10 mouse cellular contexts compared by ENCODE assay signal in genomic region chr11:25855794-25856193, GRCm38 (mm10).
A peak's percentile ranks its signal among the peaks of the same experiment; 100 is the strongest.
DNase-seq lines count a peak whose midpoint lies in the region; ATAC-seq lines count a peak whose summit lies in the region.
"Had no signal": no experiment of that assay in that cellular context is flagged by ENCODE, and none has a peak within 500 bp of the region (broad histone marks: within the 10 kb centered on the region; RNA-seq: fewer than 3 reads in every experiment).

No protein-coding gene starts in this region.

- peaks cover 5% of the 10 kb centered on the region; the same call in 1 of the 2 replicates for H3K4me1 ChIP-seq in neural tube, embryonic 11.5 days (ENCODE audit: control insufficient read depth, insufficient read depth, low read length)
- peaks cover 38% of the 10 kb centered on the region for H3K4me1 ChIP-seq in midbrain, embryonic 12.5 days
- H3K4me1 ChIP-seq: megakaryocyte, embryonic 14.5 days had no signal

- intact Hi-C loops in gastrocnemius, postnatal 36 days (cut with DNase I): no loop called here

- no peaks in the 10 kb centered on the region for H3K9me3 ChIP-seq in neural tube, embryonic 11.5 days (ENCODE audit: control insufficient read depth, low read length)
- no peaks in the 10 kb centered on the region for H3K9me3 ChIP-seq in midbrain, embryonic 12.5 days
- H3K9me3 ChIP-seq: megakaryocyte, embryonic 14.5 days had no signal

- DNase-seq in cerebellum, postnatal 10 days: peak; percentile 34 to 39
- DNase-seq in cerebellum, postnatal 36 days: no peak
- peak; percentile 20 for DNase-seq in neural tube, embryonic 11.5 days (ENCODE audit: low spot score)
- DNase-seq in neural tube, embryonic 10.5 days (ENCODE audit: extremely low spot score, low spot score): no peak
- DNase-seq in gastrocnemius, postnatal 36 days: no peak
- DNase-seq in layer of hippocampus, adult 9-11 months: no peak
- no peak for DNase-seq in lung, adult 18-20 months
- DNase-seq: adrenal gland, postnatal 36 days had no signal

- no peak overlapping the region for H3K4me3 ChIP-seq in neural tube, embryonic 11.5 days (ENCODE audit: low read depth, low read length)
- no peak overlapping the region for H3K4me3 ChIP-seq in midbrain, embryonic 12.5 days
- H3K4me3 ChIP-seq: megakaryocyte, embryonic 14.5 days had no signal

- no peaks in the 10 kb centered on the region for H3K27me3 ChIP-seq in neural tube, embryonic 11.5 days (ENCODE audit: control insufficient read depth, insufficient read depth, low read length)
- no peaks in the 10 kb centered on the region for H3K27me3 ChIP-seq in midbrain, embryonic 12.5 days
- H3K27me3 ChIP-seq: megakaryocyte, embryonic 14.5 days had no signal

- no peak for ATAC-seq in neural tube, embryonic 11.5 days (ENCODE audit: insufficient read depth, low FRiP score, low TSS enrichment)
- no peak for ATAC-seq in midbrain, embryonic 12.5 days (ENCODE audit: low FRiP score, low read depth)

- H3K4me2 ChIP-seq in neural tube, embryonic 11.5 days (ENCODE audit: low read depth): no peak overlapping the region
- H3K4me2 ChIP-seq in midbrain, embryonic 12.5 days (replicated peaks): peak overlapping the region; percentile 32

- H3K36me3 ChIP-seq in neural tube, embryonic 11.5 days (ENCODE audit: control insufficient read depth, insufficient read depth, low read length): no peaks in the 10 kb centered on the region
- H3K36me3 ChIP-seq in midbrain, embryonic 12.5 days: no peaks in the 10 kb centered on the region

- H3K9ac ChIP-seq in neural tube, embryonic 11.5 days (ENCODE audit: low read length): no peak overlapping the region
- H3K9ac ChIP-seq in midbrain, embryonic 12.5 days (replicated peaks): no peak overlapping the region

- WGBS in neural tube, embryonic 11.5 days: 59% methylated on average over 9 of the region's 9 CpGs
- WGBS in midbrain, embryonic 12.5 days: 45% methylated on average over 9 of the region's 9 CpGs

- H3K27ac ChIP-seq in neural tube, embryonic 11.5 days (ENCODE audit: low read depth, low read length): peak overlapping the region; percentile 24; the same call in 1 of the 2 replicates
- H3K27ac ChIP-seq in midbrain, embryonic 12.5 days (replicated peaks): peak overlapping the region; percentile 69

Comparison
In these comparisons a context has a peak if more than half of its experiments do, and no peak if none do; other contexts are left out.
1. DNase-seq: peak in cerebellum, postnatal 10 days (2 of 2) and neural tube, embryonic 11.5 days (single experiment); none in cerebellum, postnatal 36 days (0 of 2), neural tube, embryonic 10.5 days (single experiment), gastrocnemius, postnatal 36 days (0 of 2), layer of hippocampus, adult 9-11 months (single experiment) and lung, adult 18-20 months (0 of 2).